Mouse (Mus musculus) liver, postnatal 0 days (tissue): Measurements from ENCODE around the gene Vav2. TPM values are rescaled to one million over a fixed set of nuclear protein-coding genes. Genes with fewer than 3 reads are reported as not detected.

Source experiments
- ATAC-seq: fragments of 200-750 bp; cut with Nextera tagmentation; 2 replicates; pipeline ENCODE4 v1.8.0; 2017; ENCODE audit warnings: mild to moderate bottlenecking, moderate library complexity
- DNase-seq: peaks from one replicate; pipeline ENCODE4 v3.0.0-alpha.2; 2016
- H3K27ac ChIP-seq: fragments of 300-500 bp; sonication (generic); 2 replicates; pipeline ENCODE4 v1.5.1; 2014; ENCODE audit warnings: antibody characterized with exemption, moderate library complexity, mild to moderate bottlenecking, low read depth
- H3K27me3 ChIP-seq: fragments of 300-500 bp; sonication (generic); 2 replicates; pipeline ENCODE4 v1.6.1; 2014; ENCODE audit warnings: low read length, control low read depth, mixed read lengths; ENCODE audit not compliant: insufficient read depth
- H3K36me3 ChIP-seq: fragments of 300-500 bp; sonication (generic); replicated peaks from 2 replicates; pipeline ENCODE4 v1.6.1; 2014; ENCODE audit warnings: mild to moderate bottlenecking, control low read depth, low read length, moderate library complexity, mixed read lengths; ENCODE audit not compliant: insufficient read depth
- H3K4me1 ChIP-seq: fragments of 300-500 bp; sonication (generic); 2 replicates; pipeline ENCODE4 v1.6.1; 2014; ENCODE audit warnings: antibody characterized with exemption, mild to moderate bottlenecking, control low read depth; ENCODE audit not compliant: insufficient read depth
- H3K4me2 ChIP-seq: fragments of 300-500 bp; sonication (generic); 2 replicates; pipeline ENCODE4 v1.6.1; 2014; ENCODE audit warnings: low read depth, mild to moderate bottlenecking, low read length, moderate library complexity, mixed read lengths
- H3K4me3 ChIP-seq: fragments of 300-500 bp; sonication (generic); 2 replicates; pipeline ENCODE4 v1.5.1; 2014; ENCODE audit warnings: low read depth, low read length
- H3K9ac ChIP-seq: fragments of 300-500 bp; sonication (generic); replicated peaks from 2 replicates; pipeline ENCODE4 v1.6.1; 2014; ENCODE audit warnings: mild to moderate bottlenecking, moderate library complexity
- H3K9me3 ChIP-seq: fragments of 300-500 bp; sonication (generic); 2 replicates; pipeline ENCODE4 v1.6.1; 2016; ENCODE audit warnings: mild to moderate bottlenecking, control low read depth, low read length, mixed read lengths
- CTCF ChIP-seq: sonication (generic); IDR thresholded peaks from 2 replicates; pipeline ENCODE4 v1.5.1; 2016; ENCODE audit warnings: antibody characterized with exemption, low read depth
- EP300 ChIP-seq: IDR thresholded peaks from 2 replicates; pipeline ENCODE4 v1.6.1; 2016; ENCODE audit warnings: antibody characterized with exemption, low read depth, mild to moderate bottlenecking
- WGBS: fragments of 180-500 bp; shearing (Covaris S2); extraction: QIAGEN DNeasy Blood & Tissue Kit; methylation state at CpG from one replicate; pipeline ENCODE4 v1.1.7; 2014; ENCODE audit not compliant: insufficient replicate concordance; 5-methylcytosine and 5-hydroxymethylcytosine counted together
- polyA plus RNA-seq: library from polyadenylated mRNA; unstranded; fragments of >200 nt; fragmentation: Nextera tagmentation; extraction: Ambion mirVana; gene quantifications from 2 replicates; pipeline ENCODE4 v1.2.1, GENCODE M21; 2015

The Vav2 gene
- 5.4 and 6.3 TPM in 2 replicates for polyA plus RNA-seq

DNA sequence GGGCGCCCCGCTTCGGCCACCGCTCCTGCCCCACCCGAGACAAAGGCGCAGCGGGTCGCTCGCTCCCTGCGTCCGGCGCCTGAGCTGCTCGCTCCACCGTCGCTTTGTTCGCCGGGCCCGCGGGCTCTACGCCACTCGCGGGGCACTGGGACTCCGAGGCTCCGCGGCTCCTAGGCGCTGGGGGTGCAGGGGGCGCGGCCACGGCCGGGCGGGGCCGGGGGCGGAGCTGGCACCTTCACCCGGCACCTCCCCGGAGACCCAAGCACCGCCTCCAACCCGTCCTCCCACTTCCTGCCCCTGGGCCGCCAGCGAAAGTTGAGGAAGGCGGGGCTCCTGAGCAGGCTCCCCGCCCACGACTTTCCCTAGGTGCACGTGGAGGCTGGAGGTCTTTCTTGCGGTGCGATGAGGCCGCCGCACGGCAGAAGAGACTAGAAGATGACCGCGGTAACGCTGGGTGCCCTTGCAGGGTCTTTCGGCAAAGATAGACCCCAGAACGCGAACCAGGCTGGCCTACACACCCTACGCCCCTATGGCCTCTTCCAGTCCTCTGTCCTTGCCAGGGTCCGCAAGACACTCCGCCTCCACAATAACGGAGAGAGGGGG is at the start of gene Vav2:
TSS of gene Vav2 (minus strand) at position 179 of the 603 bp plus-strand sequence.
- Histone ChIP-seq H3K27ac (peak within 1 kb of the TSS; percentile 89), H3K4me3 (peak within 1 kb of the TSS; percentile 88), H3K9ac (peak within 1 kb of the TSS; percentile 83), H3K27me3 (peaks cover 8% of the 10 kb centered on the region), H3K36me3 (no peaks in the 10 kb centered on the region), H3K9me3 (no peaks in the 10 kb centered on the region), H3K4me2 (peak within 1 kb of the TSS; percentile 98), H3K4me1 (peaks cover 32% of the 10 kb centered on the region)
- ATAC-seq (peak; percentile 95), DNase-seq (peak; percentile 94)
- TF ChIP-seq EP300 = no peak
- peak; percentile 27; the same call in 1 of the 2 replicates for TF ChIP-seq CTCF
- 2% methylated on average over 40 of the region's 58 CpGs for WGBS

DNA sequence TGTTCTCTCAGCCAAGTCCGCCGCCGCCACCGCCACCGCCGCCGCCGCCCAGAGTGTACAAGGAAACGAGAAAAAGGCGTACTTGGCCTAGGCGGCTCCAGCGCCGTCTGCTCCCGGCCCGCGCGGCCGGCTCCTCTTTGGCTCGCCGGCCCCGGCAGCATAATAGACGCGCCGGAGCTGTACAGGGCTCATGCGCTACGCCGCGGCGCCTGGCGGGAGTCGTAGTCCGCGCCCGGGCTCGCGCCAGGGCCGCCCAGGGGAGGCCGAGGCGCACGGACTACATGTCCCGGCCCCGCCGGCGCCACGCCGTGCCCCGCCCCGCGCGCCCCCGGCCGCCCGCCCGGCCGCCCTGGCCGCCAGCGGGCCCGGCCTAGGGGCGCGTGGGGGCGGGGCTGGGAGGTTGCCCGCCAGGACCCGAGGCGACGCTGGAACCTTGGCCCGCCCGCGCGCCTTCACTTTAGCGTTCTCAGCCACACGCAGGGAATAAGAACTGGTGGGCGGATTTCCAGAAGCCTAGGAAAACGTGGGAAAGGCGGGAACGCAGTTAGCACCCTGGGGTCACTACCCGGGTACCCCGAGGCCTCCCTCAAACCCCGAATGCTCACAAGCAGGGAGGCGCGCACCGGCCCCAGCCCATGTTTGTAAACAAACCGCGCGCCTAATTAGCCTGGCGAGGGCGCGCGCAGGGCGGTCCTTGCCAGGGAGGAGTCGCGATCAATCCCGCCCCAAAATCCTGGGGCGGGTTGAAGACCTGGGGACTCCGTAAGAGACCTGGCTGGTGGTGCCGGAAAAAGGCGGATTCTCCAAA is 48.9 kb upstream of the Vav2 start:
- 0 out of 2 replicates have a peak, but pooled peaks cover 5% of the 10 kb centered on the region for H3K36me3 ChIP-seq
- no peaks in the 10 kb centered on the region for H3K27me3 ChIP-seq
- H3K9ac ChIP-seq = peak overlapping the region; percentile 88
- ATAC-seq (peak; percentile 95), DNase-seq (peak; percentile 92)
- H3K4me1 ChIP-seq = peaks cover 42% of the 10 kb centered on the region
- H3K27ac ChIP-seq = peak overlapping the region; percentile 93
- peak overlapping the region; percentile 80 for H3K4me3 ChIP-seq
- WGBS = 2% methylated on average over 52 of the region's 96 CpGs
- H3K9me3 ChIP-seq = no peaks in the 10 kb centered on the region
- peak overlapping the region; percentile 90 for H3K4me2 ChIP-seq
- TF ChIP-seq EP300 = no peak
- TF ChIP-seq CTCF = no peak

DNA sequence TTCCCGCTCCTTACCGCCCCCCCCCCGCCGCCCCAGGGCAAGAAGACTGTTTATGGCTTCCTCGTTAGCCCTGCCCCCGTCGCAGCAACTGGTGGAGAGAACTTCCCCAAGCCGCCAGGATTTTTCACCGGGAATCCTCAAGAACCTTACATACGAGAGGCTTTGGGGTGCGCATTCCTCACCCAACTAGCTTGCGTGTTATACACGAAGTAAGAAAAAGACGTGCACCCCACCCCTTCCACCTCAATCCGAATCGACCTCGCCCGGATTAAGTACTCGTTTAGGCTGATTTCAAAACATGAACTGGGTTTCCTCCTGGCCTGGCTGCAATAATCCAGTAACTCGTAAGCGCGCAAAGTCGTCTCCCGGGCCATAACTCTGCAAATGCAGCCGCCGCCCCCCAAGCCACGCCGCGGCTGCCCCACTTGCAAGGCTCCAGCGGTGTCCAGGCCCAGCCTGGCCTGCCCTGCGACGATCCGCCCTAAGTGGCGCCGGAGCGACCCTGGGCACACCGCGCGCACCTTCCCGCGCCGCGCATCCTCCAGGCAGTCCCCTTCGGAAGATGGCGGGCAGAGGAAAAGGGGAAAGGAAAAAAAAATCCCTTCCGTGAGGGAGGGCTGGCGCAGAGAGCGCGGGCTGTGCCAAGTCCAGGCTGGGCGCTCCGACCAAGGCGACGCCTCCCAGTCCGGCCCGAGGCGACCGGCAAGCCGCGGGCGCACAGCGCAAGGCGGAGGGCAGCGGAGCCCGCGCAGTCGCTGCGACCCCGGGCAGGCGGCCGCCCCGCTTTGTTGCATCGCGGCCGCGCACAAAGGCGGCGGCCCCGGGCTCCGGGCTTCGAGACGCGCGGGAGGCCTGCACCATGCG is 48.0 kb upstream of the Vav2 start:
- TF ChIP-seq CTCF = no peak
- no peak for TF ChIP-seq EP300
- Histone ChIP-seq H3K4me2 (peak overlapping the region; percentile 90), H3K9me3 (no peaks in the 10 kb centered on the region), H3K27ac (peak overlapping the region; percentile 93), H3K36me3 (0 out of 2 replicates have a peak, but pooled peaks cover 5% of the 10 kb centered on the region), H3K4me3 (peak overlapping the region; percentile 80), H3K9ac (peak overlapping the region; percentile 88), H3K4me1 (peaks cover 51% of the 10 kb centered on the region), H3K27me3 (no peaks in the 10 kb centered on the region)
- ATAC-seq (peak; percentile 16), DNase-seq (peak; percentile 49)
- WGBS = 3% methylated on average over 75 of the region's 84 CpGs

DNA sequence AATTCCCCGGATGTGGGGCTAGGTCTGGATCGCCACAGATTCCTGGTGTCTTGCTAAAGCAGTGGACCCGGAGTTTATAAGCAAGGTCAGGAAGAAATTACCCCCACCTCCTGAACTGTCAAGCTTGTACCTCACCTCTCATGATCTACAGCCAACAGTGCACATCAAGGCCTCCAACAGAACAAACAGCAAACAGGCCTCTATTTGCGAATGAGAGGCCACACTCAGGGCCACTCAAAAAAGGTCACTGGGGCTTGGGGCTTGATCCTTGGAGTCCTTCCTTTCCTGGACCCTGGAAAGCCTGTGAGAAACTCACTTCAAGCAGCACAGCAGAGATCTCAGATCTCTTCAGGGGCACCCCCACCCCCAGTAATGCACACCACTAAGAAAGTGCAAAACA is 47.1 kb upstream of the Vav2 start:
- Histone ChIP-seq H3K27ac (peak overlapping the region; percentile 93), H3K4me3 (peak overlapping the region; percentile 80), H3K9ac (peak overlapping the region; percentile 88), H3K9me3 (no peaks in the 10 kb centered on the region), H3K36me3 (0 out of 2 replicates have a peak, but pooled peaks cover 5% of the 10 kb centered on the region), H3K27me3 (no peaks in the 10 kb centered on the region), H3K4me1 (peaks cover 60% of the 10 kb centered on the region), H3K4me2 (peak overlapping the region; percentile 90)
- ATAC-seq (no peak), DNase-seq (peak; percentile 27)
- no peak for TF ChIP-seq EP300
- no peak for TF ChIP-seq CTCF
- WGBS = 39% methylated on average over 4 of the region's 4 CpGs

DNA sequence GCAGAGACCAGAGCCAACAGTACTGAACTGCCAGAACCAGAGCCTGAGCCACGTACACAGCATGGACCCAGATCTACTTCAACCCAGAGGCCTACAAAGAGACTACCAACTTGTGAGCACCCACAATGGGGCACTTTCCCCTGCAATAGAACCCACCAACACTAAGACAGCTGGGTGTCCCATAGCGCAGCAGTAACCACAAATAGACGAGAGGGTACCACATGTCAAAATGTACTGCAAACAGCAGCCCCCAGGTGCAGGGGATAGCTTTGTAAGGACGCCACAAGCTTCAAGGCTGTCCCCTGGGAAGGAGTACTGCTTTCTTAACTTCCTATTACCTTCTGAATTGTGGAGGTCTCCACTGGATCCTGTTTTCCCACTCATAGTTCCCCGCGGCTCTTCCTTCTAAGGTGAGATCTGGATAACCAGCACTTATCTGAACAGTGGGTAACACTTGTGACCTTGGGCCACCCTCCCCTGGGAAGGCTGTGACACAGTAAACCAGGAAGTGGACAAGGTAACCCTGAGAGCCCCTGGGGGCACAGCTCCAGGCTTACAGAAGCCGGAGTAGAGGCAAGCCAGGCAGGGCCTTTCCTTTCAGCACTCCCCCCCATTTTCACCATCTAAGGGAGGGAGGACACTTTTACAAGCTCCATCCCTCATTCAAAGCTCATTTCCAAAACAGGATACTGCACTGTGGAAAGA is 46.4 kb upstream of the Vav2 start:
- Histone ChIP-seq H3K9me3 (no peaks in the 10 kb centered on the region), H3K4me1 (peaks cover 64% of the 10 kb centered on the region), H3K4me2 (peak overlapping the region; percentile 90), H3K27ac (peak overlapping the region; percentile 93), H3K4me3 (peak overlapping the region; percentile 80), H3K27me3 (no peaks in the 10 kb centered on the region), H3K36me3 (0 out of 2 replicates have a peak, but pooled peaks cover 5% of the 10 kb centered on the region), H3K9ac (peak overlapping the region; percentile 50)
- WGBS = 40% methylated on average over 7 of the region's 7 CpGs
- DNase-seq = peak; percentile 30
- no peak for TF ChIP-seq CTCF
- TF ChIP-seq EP300 = no peak
- ATAC-seq = no peak
